Mouse (Mus musculus): ENCODE measurements around the gene Saa3. TPM values are rescaled to one million over a fixed set of nuclear protein-coding genes. Genes with fewer than 3 reads are reported as not detected.
"Not testable (repeated sequence)": the region's sequence is repeated elsewhere in the genome, so short reads cannot be mapped to it uniquely, and the experiment has no call there.

Gene Saa3
- under 1 TPM in 1 of 4 experiments, not detected in 3; 0.40 TPM for total RNA-seq (2022)

DNA sequence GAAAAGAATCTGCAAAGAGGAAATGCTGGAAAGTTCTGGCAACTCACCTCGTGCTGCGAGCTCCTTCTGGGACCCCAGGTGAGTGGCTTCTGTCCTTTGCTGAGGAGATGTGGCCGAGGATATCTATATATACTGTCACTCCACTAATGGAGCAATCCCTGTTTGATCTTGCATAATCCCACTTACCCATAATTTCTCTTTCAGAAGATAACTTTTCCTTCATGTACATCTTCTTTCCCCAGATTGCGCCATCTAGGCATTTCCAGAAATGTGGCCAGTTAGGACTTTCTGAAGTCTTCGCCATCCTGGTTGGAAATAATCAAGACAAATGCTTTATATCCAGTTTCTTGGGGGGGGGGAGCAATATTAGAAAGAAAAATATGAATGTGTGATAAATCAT, at the start of gene Saa3:
Gene Saa3, minus strand, starts transcription at position 101 of the 400 bp plus-strand sequence.
- DNase-seq (ENCODE audit: low spot score in 2 of 2), result no peak

DNA sequence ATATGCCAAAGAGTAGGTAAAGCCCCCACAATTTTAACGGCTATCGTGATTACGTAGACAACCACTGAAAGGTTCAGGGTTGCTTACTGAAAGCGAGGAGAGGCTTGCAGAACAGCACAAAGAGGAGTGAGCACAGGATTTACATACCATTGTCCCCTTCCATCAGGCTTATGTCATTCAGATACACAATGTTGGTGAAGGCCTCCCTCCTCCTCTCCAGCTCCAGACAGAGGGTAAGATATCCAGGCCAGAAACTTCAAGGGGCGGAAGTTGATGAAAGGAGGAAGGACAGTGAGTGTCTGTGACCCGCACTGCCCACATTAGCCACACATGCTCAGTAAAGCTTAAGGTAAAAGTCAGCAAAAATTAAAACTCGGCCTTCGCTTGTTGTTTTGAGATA, 49.2 kb upstream of the Saa3 start:
- DNase-seq (ENCODE audit: low spot score in 2 of 2), result no peak

DNA sequence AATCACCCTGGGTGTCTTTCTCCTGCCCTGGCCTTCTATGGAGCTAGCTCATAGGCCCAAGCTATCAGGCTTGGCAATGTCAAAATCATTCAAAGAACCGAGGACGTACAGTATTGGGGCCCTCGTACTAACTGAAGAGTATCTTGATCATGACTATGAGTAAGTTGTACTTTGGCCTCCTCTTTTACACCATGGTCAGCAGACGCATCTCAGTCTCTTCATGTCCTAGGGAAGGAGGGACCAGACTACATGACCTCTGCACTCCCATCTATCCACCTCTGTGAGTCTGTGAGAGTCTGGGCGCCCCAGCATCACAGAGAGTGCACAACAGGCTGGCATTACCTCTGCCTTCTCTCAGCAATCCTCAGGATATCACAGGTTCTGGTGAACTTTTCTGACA, 47.1 kb upstream of the Saa3 start:
- no peak for DNase-seq (ENCODE audit: low spot score in 2 of 2)

DNA sequence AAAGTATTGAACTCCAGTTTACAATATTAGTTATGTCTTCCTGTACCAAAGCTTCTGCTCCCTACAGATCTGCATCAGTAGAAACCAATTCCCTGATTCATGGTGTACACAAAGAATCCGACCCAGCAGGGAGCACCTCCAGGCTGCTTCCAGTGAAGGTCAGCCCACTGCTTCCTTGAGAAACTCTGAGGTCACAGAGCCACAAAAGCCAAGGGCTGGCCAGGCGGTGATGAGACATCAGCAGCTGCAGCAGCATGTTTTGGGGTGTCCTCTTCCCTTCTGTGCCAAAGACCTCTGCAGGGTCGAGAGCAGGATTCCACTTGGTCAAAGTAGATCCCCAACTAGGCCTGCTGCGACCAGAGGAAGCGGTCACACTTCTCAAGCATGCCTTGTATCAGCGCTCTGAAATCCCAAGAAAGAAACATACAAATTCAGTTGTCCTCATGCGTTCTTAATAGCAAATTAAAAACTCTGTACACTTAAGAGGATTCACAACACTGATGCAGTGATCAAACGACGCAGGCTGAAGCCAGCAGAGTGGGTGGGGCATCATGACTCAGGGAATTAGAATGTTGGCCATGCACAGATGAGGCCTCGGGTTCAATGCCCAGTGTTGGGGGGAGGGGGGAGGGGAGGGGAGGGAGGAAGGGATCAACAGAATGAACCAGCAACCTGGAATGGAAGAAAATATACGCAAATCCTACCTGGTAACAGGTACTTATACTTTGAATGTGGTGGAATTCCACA, 45.7 kb upstream of the Saa3 start:
- DNase-seq (ENCODE audit: low spot score in 2 of 2), result no peak

DNA sequence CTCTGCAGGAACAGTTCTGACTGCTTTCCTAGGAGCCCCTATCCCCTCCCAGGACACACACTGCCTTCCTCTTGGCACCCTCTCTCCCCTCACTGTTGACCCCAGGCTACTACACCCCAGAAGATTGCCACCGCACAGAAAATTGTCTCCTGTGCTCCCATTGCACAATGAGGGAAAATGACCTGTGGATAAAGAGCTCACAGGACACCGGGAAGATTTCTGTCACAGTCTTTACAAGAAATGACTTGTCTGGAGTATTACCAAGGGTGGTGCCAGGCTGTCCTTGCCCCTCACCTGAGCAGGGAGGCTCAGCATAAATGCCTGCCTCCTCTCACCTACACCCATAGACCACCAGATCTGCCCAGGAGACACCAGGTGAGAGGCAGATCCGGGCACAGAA, 36.0 kb upstream of the Saa3 start, which contains the start of gene Saa2:
Gene Saa2, plus strand, starts transcription at position 301 of the 400 bp plus-strand sequence.
- DNase-seq (ENCODE audit: low spot score in 2 of 2), result no peak

DNA sequence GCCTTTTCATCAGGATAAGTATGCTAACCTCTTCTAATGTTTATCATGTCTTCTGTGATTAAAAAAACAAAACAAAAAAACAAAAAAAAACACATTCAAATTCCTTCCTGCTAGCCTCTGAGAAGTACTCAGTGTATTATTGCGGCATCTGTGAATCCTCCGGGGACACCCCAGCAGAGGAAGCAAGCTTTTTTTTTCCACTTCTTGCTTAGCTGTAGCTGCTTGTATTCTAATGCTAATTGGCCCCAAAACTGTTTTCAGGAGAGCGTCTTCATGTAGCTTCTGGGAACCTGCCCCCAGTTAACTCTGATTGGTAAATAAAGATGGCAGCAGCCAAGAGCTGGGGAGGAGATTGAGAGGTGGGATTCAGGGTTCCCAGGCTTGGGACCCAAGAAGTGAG, 33.0 kb upstream of the Saa3 start:
- no peak for DNase-seq (ENCODE audit: low spot score in 2 of 2)

DNA sequence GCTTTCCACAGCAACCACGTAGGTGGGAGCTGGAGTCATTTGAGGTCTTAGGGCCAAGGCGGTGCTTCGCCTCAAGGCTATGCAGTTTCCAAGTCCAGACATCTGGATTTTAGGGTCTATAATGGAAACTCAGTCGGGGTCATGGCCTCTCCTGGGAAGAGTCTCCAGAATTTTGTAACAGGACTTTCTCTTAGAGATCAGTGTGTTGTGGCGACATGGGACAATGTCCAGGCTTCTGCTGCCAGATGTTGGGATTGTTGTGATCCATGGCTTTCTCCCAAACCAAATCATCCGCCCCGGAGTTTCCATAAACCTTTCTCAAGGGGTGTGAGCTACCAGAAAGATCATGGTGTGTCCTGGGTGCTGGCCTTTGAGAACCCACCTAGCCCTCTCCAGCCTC, 30.9 kb upstream of the Saa3 start:
- DNase-seq (ENCODE audit: low spot score in 2 of 2), result no peak

DNA sequence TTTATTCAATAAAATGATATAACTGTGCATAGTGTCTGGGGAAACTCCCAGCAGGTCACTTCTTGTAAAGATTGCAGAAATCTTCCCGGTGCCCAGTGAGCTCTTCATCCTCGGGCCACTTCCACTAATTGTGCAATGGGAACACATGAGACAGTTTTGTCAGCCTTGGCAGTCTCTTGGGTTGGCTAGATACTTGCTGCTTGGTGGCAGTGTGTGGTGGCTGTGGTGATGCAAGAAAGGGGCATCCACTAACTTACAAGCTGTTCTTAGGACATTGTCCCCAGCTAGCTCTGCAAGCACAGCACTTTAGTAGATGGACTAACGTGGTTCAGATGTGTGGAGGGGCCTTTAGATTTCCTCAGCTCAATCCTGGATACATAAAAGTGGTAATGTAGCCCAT, 30.3 kb upstream of the Saa3 start:
- DNase-seq (ENCODE audit: low spot score in 2 of 2), result no peak

DNA sequence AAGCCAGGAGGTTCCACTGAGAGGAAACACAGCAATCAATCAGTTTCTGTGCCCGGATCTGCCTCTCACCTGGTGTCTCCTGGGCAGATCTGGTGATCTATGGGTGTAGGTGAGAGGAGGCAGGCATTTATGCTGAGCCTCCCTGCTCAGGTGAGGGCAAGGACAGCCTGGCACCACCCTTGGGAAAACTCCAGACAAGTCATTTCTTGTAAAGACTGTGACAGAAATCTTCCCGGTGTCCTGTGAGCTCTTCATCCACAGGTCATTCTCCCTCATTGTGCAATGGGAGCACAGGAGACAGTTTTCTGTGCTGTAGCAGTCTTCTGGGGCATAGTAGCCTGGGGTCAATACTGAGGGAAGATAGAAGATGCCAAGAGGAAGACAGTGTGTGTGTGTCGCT, 27.4 kb upstream of the Saa3 start, which contains the start of gene Saa1:
Gene Saa1, minus strand, starts transcription at position 101 of the 400 bp plus-strand sequence.
- not testable (repeated sequence) for DNase-seq (ENCODE audit: low spot score in 2 of 2)

DNA sequence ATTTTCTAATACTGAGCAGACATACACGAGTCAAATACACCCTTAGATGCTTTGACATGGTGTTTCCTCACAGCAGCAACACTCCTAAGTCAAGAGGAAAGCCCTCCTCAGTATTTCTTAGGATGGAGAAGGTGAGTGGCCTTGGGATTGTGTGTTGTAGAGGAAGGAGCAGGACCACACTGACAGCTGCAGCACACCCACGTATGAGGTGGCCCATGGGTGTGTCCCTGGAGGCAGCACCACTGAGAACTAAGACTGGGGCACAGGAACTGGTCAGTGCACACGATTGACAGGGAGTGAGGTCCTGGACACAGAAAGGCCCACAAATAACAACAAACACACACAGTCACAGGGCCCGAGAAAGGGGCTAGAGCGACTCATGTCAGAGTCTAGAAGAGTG, 24.5 kb upstream of the Saa3 start:
- DNase-seq (ENCODE audit: low spot score in 2 of 2), result not testable (repeated sequence)

DNA sequence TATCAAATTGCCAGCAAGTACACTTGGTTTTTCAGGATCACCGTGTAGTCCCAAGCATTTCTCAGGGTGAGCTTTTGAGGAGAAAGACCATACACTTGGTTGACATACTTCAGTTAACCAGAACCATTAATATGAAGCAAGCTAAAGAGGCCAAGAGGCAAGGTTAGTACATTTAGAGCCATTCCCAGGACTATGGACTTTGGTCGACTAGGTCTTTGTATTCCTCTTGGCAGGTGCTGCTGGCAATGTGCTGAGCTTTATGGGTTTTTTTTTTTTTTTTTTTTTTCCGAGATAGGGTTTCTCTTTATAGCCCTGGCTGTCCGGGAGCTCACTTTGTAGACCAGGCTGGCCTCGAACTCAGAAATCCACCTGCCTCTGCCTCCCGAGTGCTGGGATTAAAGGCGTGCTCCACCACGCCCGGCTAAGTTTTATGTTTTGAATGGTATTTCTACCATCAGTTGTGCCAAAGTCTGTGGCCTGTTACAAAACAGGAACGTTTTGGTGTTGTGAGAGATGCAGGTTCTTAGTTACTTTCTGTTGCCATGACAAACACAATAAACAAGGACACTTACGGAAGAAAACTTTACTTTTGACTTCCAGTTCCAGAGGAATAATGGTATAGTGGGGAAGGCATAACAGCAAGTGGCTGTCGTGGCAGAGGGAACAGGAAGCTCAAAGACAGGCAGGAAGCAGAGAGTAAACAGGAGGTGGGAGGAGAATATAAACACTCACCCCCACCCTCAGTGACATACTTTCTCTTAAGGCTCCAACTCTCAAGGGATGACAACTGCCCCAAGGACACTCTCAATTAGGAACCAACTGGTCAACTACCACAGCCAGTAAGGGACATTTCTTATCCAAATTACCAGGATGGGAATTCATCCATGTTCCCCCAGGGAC, 23.3 kb upstream of the Saa3 start:
- DNase-seq (ENCODE audit: low spot score in 2 of 2), result no peak

DNA sequence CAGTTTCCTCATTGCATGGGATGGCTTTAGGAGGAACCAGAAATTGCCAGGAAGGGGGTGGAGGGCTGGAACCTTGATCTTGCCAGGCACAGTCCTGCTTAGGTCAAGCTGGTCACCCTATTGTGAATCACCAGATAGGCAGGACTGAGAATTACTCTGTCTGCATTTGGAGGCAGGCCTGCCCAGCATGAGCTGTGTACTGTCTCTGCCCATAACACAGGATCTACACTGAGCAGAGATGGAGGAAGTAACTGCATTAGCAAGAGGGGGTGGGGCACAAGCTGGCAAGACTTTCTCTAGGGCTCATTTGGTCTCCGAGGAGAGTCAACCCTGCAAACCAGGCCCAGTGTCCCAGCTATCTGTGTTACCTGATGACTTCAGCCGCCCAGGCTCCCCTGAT, 19.5 kb upstream of the Saa3 start:
- DNase-seq (ENCODE audit: low spot score in 2 of 2), result no peak

DNA sequence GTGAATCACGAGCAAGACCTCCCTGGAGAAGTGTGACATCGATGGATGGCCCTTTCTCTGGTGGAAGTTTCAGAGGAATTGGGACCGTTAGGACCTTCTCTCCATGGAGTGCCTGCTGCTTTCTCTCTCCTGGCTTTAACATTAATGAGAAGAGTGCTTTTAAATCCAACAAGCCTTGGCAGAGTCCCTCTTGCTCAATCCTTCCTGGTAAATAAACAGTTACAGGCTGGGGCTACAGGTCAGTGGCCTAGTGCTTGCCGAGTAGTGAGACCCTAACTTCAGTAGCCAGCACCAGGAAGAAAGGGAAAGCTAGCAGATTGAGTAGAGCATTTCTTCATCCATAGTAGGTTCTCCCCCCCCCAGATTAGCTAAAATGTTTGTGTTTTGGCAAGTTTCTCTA, 17.0 kb upstream of the Saa3 start, which contains the start of gene Saa4:
Gene Saa4, minus strand, starts transcription at position 146 of the 400 bp plus-strand sequence.
- DNase-seq (ENCODE audit: low spot score in 2 of 2), result no peak

DNA sequence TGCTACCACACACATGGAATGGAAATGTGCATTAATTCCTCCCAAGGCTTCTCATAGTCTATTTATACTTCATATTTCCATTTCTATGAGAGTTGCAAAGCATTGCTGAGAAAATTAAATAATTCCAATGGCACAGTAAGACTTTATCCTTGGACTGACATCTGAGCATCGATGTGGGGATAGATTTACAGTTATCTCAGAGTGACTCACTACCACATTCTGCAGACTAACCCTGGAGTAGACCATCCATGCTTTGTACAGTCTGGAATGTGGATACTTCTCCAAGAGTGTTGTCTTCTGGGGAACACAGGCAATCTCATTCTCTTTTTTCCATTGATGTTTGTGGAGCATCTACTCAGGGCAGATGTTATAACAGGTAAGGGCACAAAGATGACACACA, 12.1 kb upstream of the Saa3 start:
- no peak for DNase-seq (ENCODE audit: low spot score in 2 of 2)

DNA sequence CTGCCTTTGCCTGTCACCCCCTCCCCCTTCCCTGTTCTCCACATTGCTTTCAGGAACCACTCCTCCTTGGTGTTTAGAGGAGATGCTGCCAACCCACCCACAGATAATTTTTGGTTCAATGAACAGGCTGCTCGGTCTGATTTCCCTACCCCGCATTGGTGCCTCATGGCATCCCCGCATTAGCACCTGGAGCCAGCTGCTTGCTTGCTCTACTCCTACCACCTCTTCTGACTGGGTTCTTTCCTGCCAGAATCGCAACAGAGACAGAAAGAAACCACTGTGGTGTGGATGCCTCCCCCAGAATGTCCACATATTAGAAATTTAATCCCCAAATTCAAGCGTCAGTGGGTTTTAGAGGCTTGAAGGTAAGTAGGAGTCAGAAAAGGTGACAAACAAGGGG, 8.9 kb upstream of the Saa3 start:
- peak in 1 of 2 experiments; percentile 25 for DNase-seq (ENCODE audit: low spot score in 2 of 2)

DNA sequence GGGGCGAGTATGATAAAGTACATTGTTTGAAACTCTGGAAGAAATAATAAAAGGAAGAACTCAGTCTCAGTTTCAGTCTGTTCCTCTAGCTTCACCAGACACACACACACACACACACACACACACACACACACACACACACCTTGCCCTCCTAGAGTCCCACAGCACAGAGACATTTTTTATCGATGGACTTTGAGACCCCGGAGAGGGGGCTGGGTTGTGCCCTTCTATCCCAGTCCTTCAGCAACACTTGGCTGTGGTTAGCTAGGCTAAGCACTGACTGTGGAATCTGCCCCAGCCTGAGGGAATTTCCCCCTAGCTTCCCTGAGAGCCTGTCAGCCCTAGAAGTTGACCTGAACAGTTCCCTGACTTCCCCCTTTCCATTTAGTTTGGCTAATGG, 8.3 kb upstream of the Saa3 start:
- no peak for DNase-seq (ENCODE audit: low spot score in 2 of 2)

DNA sequence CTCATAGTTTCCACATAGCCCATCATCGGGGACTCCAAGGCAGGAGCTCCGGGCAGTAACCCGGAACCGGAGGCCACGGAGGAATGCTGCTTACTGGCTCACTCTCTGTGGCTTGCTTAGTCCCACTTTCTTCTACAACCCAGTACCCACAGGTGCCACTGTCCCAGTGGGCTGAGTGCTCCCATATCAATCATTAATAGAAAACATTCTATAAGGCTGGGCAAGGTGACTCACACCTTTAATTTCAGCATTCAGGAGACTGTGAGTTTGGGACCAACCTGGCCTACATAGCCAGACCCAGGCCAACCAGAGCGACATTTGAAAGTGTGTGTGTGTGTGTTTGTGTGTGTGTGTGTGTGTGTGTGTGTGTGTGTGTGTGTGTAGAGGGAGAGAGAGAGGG, 7.9 kb upstream of the Saa3 start:
- DNase-seq (ENCODE audit: low spot score in 2 of 2), result no peak

DNA sequence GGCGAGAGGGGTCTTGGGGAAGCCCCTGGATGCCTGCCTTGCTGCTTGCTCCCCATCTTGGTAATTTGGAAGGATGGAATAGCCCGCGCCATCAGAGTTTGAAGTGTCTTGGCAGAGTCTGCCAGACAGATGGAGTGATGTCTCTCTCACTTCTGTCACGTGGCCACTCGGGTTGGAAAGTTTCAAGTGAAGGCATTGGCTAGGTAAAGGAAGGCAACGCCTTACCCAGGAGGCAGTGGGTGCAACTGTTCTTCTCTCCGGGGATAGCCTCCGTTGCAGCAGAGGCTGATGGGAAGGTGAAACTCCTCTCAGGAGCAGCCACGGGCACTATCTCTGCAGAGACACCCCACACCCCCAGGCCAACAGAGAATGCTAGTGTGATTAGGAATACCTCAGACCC, 5.0 kb upstream of the Saa3 start:
- DNase-seq (ENCODE audit: low spot score in 2 of 2), result no peak

DNA sequence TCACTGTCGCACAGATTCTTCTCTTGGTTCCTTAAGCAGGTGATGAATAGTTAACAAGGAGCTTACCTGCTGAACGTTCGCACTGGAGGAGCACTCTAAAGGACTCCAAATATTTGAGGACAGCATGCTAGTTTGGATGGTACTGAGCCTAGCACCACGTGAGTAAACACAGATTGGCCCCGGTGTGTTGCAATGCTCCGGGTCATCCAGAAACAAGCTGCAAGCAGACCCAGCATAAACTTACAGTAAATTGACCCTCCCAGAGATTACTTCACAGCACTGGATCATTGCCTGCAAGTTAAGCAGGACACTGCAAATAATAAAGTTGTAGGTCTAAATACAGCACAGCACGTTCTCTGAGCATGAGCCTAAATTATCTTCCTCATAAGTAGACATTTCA, 4.0 kb upstream of the Saa3 start:
- DNase-seq (ENCODE audit: low spot score in 2 of 2), result no peak

DNA sequence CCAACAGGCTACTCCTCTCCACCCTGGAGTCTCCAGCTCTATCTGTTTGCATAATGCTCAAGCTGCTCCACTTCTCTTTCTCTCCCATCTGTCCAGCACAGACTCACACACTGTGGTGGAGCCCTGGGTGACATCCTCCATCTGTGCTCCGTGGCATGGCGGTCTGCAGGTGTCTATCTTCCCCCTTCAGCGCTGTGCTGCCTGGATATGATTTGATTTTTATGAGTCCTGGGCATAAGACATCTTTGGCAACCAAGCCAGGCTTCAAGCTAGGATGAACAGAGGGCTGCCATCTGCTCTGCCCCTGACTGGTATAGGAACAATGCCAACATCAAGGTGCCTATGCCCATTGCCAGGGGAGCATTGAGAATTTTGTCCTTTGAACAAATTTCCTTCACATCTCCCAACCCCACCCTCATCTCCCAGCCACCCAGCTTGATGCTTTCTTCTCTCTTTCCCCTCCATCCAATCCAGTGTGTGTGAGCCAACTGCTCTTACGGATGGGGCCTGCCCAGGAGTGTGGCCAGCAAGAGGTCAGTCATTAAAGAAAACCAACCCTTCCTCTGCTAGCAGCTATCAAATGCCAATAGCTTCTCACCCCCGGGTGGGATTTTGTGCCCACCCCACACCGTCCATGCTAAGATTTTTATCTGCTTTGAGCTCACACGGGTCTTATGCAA, 3.2 kb upstream of the Saa3 start:
- no peak for DNase-seq (ENCODE audit: low spot score in 2 of 2)

DNA sequence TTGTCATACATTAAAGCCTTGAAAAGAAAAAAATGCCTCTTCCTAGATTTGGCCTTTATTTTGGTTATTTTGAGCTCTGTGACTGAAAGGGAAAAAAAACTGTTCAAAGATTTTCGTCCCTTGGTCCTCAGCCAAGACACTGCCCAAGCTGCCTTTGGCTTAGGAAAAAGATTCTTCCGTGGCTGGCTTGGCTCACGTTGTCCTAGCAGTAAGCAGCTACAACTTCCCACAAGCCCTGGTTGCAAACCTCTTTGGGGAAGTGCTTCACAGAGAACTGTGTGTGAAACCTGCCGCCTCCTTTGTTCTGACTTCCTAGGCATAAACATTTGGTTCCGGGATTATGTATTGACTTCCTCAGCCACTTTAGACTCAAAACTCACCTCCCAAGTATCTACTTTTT, 1.4 kb upstream of the Saa3 start:
- no peak for DNase-seq (ENCODE audit: low spot score in 2 of 2)

DNA sequence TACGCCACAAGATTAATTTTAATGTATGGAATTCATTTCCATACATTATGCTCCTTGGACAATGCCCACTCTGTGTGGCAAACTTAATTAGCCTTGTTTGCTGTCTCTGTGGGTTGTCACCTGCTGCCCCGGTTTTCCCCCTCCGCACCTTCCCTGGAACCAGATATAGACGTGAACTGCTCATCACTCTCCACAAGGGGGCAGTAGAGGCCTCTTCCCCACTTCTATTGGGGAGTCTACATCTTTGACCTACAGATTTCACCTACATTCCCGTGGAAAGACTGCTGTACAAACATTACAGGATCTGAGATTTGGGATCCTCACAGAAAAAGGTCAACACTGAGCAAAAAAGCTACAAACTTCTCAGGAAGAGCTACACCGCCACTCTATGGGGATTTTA, 982 bp downstream of the Saa3 start:
- DNase-seq (ENCODE audit: low spot score in 2 of 2), result peak in 1 of 2 experiments; percentile 32
